Mouse (Mus musculus) liver, postnatal 0 days (tissue): ENCODE data around the gene Dnm3.

Experiments used
- CTCF ChIP-seq: sonication (generic); IDR thresholded peaks from 2 replicates; pipeline ENCODE4 v1.5.1; 2016; ENCODE audit warnings: antibody characterized with exemption, low read depth
- EP300 ChIP-seq: IDR thresholded peaks from 2 replicates; pipeline ENCODE4 v1.6.1; 2016; ENCODE audit warnings: antibody characterized with exemption, low read depth, mild to moderate bottlenecking

DNA sequence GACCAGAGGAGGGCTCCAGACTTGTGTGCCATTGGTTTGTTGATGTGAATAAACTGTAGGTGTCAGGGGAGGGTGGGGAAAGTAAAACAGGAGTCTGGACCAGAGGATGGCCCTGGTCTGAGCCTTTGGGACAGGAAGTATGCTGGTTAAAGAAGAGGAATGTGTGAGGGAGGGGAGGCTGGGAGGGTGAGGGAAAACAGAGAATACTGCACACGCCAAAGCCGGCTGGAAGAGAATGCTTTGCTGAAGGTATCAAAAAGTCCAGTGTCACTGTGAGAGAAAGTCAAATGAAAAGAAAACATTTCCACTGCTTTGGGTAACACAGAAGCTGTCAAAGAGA, 234.2 kb downstream of the Dnm3 start:
- TF ChIP-seq CTCF (no peak), EP300 (no peak)
